Mouse (Mus musculus) liver, postnatal 0 days (tissue): ENCODE results near the gene Gm20388.

Experiments
- CTCF ChIP-seq: sonication (generic); IDR thresholded peaks from 2 replicates; pipeline ENCODE4 v1.5.1; 2016; ENCODE audit warnings: antibody characterized with exemption, low read depth
- EP300 ChIP-seq: IDR thresholded peaks from 2 replicates; pipeline ENCODE4 v1.6.1; 2016; ENCODE audit warnings: antibody characterized with exemption, low read depth, mild to moderate bottlenecking

GRCm38 (mm10) chr8:124311723-124312122, 4401.1 kb downstream of the Gm20388 start:
- TF ChIP-seq CTCF (no peak), EP300 (no peak)
